Mouse (Mus musculus) MEL (cell line): ENCODE measurements around the gene Cdh16. TPM values are rescaled to one million over a fixed set of nuclear protein-coding genes. Genes with fewer than 3 reads are reported as not detected.

Experiments used
- DNase-seq: peaks from one replicate; pipeline ENCODE4 v3.0.0; 2011; ENCODE audit warnings: low read depth, low spot score
- H3K27ac ChIP-seq: 2 replicates; pipeline ENCODE4 v1.5.1; 2012; ENCODE audit warnings: low read depth, mild to moderate bottlenecking, control low read depth, low read length, moderate library complexity; ENCODE audit not compliant: control insufficient read depth
- H3K27me3 ChIP-seq, 2 experiments: fragments of 150-350 bp in 1 of 2; sonication (generic) in 1 of 2; 2 replicates each; pipeline ENCODE4 v1.6.1; 2012; ENCODE audit warnings: low read length in 2 of 2, mild to moderate bottlenecking in 2 of 2, improper control_type of control experiment in 1 of 2, moderate library complexity in 1 of 2; ENCODE audit not compliant: insufficient read depth in 2 of 2, control insufficient read depth in 1 of 2
- H3K36me3 ChIP-seq, 2 experiments: 2 replicates each; pipeline ENCODE4 v1.6.1; 2012 to 2014; ENCODE audit warnings: low read length in 2 of 2, improper control_type of control experiment in 1 of 2, inconsistent platforms in 1 of 2, mild to moderate bottlenecking in 1 of 2; ENCODE audit not compliant: insufficient read depth in 2 of 2, control insufficient read depth in 1 of 2
- H3K4me1 ChIP-seq, 2 experiments: fragments of 150-350 bp in 1 of 2; sonication (generic) in 1 of 2; 2 replicates each; pipeline ENCODE4 v1.6.1; 2012; ENCODE audit warnings: low read length in 2 of 2, improper control_type of control experiment in 1 of 2, mild to moderate bottlenecking in 1 of 2; ENCODE audit not compliant: insufficient read depth in 2 of 2, control insufficient read depth in 1 of 2
- H3K4me3 ChIP-seq, 2 experiments: fragments of 150-350 bp in 1 of 2; sonication (generic) in 1 of 2; 2 replicates each; pipeline ENCODE4 v1.5.1; 2012; ENCODE audit warnings: low read depth in 2 of 2, low read length in 2 of 2, mild to moderate bottlenecking in 2 of 2, moderate library complexity in 2 of 2, control low read depth in 1 of 2, improper control_type of control experiment in 1 of 2; ENCODE audit not compliant: control insufficient read depth in 1 of 2, insufficient read depth in 1 of 2
- H3K79me2 ChIP-seq: 2 replicates; pipeline ENCODE4 v1.6.1; 2012; ENCODE audit warnings: mild to moderate bottlenecking, low read length, moderate library complexity; ENCODE audit not compliant: control insufficient read depth, poor library complexity, insufficient read depth
- H3K9ac ChIP-seq: 2 replicates; pipeline ENCODE4 v1.6.1; 2012; ENCODE audit warnings: low read depth, mild to moderate bottlenecking, control low read depth, low read length, moderate library complexity; ENCODE audit not compliant: control insufficient read depth, poor library complexity, severe bottlenecking
- H3K9me3 ChIP-seq: fragments of 150-350 bp; sonication (generic); replicated peaks from 2 replicates; pipeline ENCODE4 v1.6.1; 2012; ENCODE audit warnings: mild to moderate bottlenecking, low read length, improper control_type of control experiment, moderate library complexity; ENCODE audit not compliant: insufficient read depth
- BHLHE40 ChIP-seq: IDR thresholded peaks from 2 replicates; pipeline ENCODE4 v1.6.1; 2012; ENCODE audit warnings: low read depth, mild to moderate bottlenecking, inconsistent platforms, low read length, improper control_type of control experiment, borderline replicate concordance
- CTCF ChIP-seq, 3 experiments: IDR thresholded peaks in 2 of 3; conservative IDR thresholded peaks in 1 of 3; 2 replicates each; pipeline ENCODE4 v1.5.1; 2011 to 2012; ENCODE audit warnings: low read length in 3 of 3, low read depth in 2 of 3, mild to moderate bottlenecking in 2 of 3, improper control_type of control experiment in 1 of 3, inconsistent platforms in 1 of 3, mixed read lengths in 1 of 3, moderate library complexity in 1 of 3; ENCODE audit not compliant: control insufficient read depth in 1 of 3, insufficient read depth in 1 of 3, poor library complexity in 1 of 3, severe bottlenecking in 1 of 3
- EP300 ChIP-seq, 2 experiments: IDR thresholded peaks; 2 replicates each; pipeline ENCODE4 v1.6.1; 2011; ENCODE audit warnings: improper control_type of control experiment in 2 of 2, low read length in 2 of 2, low read depth in 1 of 2, mild to moderate bottlenecking in 1 of 2
- GABPA ChIP-seq: IDR thresholded peaks from 2 replicates; pipeline ENCODE4 v1.6.1; 2012; ENCODE audit warnings: low read depth, mild to moderate bottlenecking, inconsistent platforms, low read length, improper control_type of control experiment, moderate library complexity
- GATA1 ChIP-seq: IDR thresholded peaks from 2 replicates; pipeline ENCODE4 v1.6.1; 2011; ENCODE audit warnings: low read depth, low read length, improper control_type of control experiment
- JUND ChIP-seq: IDR thresholded peaks from 2 replicates; pipeline ENCODE4 v1.6.1; 2011; ENCODE audit warnings: low read depth, mild to moderate bottlenecking, improper control_type of control experiment, low read length
- MAFK ChIP-seq: IDR thresholded peaks from 2 replicates; pipeline ENCODE4 v1.6.1; 2011; ENCODE audit warnings: low read depth, mild to moderate bottlenecking, low read length, improper control_type of control experiment, borderline replicate concordance
- MAX ChIP-seq: IDR thresholded peaks from 2 replicates; pipeline ENCODE4 v1.6.1; 2011; ENCODE audit warnings: low read length, improper control_type of control experiment
- MAZ ChIP-seq: IDR thresholded peaks from 2 replicates; pipeline ENCODE4 v1.6.1; 2012; ENCODE audit warnings: low read depth, mild to moderate bottlenecking, inconsistent platforms, low read length, improper control_type of control experiment
- MYB ChIP-seq: IDR thresholded peaks from 2 replicates; pipeline ENCODE4 v1.6.1; 2011; ENCODE audit warnings: mild to moderate bottlenecking, low read depth, low read length, improper control_type of control experiment
- MYC ChIP-seq: IDR thresholded peaks from 2 replicates; pipeline ENCODE4 v1.6.1; 2011; ENCODE audit warnings: low read depth, mild to moderate bottlenecking, low read length, improper control_type of control experiment, moderate library complexity
- NELFE ChIP-seq: IDR thresholded peaks from 2 replicates; pipeline ENCODE4 v1.6.1; 2011; ENCODE audit warnings: low read depth, low read length, improper control_type of control experiment
- POLR2AphosphoS2 ChIP-seq: IDR thresholded peaks from 2 replicates; pipeline ENCODE4 v1.6.1; 2011; ENCODE audit warnings: low read length, improper control_type of control experiment
- RAD21 ChIP-seq: IDR thresholded peaks from 2 replicates; pipeline ENCODE4 v1.6.1; 2011; ENCODE audit warnings: mild to moderate bottlenecking, low read depth, low read length, improper control_type of control experiment
- SMC3 ChIP-seq: IDR thresholded peaks from 2 replicates; pipeline ENCODE4 v1.6.1; 2011; ENCODE audit warnings: low read depth, low read length, improper control_type of control experiment
- TAL1 ChIP-seq: IDR thresholded peaks from 2 replicates; pipeline ENCODE4 v1.6.1; 2012; ENCODE audit warnings: mild to moderate bottlenecking, inconsistent platforms, low read length, moderate library complexity, mixed read lengths
- TCF12 ChIP-seq: IDR thresholded peaks from 2 replicates; pipeline ENCODE4 v1.6.1; 2014; ENCODE audit warnings: low read depth, mild to moderate bottlenecking, inconsistent platforms, low read length, improper control_type of control experiment, moderate library complexity
- USF1 ChIP-seq: IDR thresholded peaks from 2 replicates; pipeline ENCODE4 v1.6.1; 2014; ENCODE audit warnings: low read depth, mild to moderate bottlenecking, inconsistent platforms, low read length, improper control_type of control experiment, moderate library complexity
- ZC3H11A ChIP-seq: IDR thresholded peaks from 2 replicates; pipeline ENCODE4 v1.6.1; 2012; ENCODE audit warnings: low read depth, mild to moderate bottlenecking, inconsistent platforms, low read length, improper control_type of control experiment
- ZKSCAN1 ChIP-seq: IDR thresholded peaks from 2 replicates; pipeline ENCODE4 v1.6.1; 2012; ENCODE audit warnings: low read depth, mild to moderate bottlenecking, inconsistent platforms, low read length, improper control_type of control experiment, moderate library complexity
- polyA plus RNA-seq, 2 experiments: library from polyadenylated mRNA; stranded (reverse) in 1 of 2; unstranded in 1 of 2; fragments of >175 nt in 1 of 2; fragments of >200 nt in 1 of 2; gene quantifications; 2 replicates each; pipeline versions ENCODE4 v1.2.1 to v1.2.4; 2012; ENCODE audit warnings: low replicate concordance in 2 of 2, low read depth in 1 of 2; ENCODE audit not compliant: insufficient read length in 2 of 2, insufficient read depth in 1 of 2, missing spikeins in 1 of 2
- total RNA-seq: library from RNA; depleted of rRNA; stranded (reverse); fragments of 300-350 nt; gene quantifications from 2 replicates; pipeline ENCODE4 v1.2.3, GENCODE M21; 2012

Cdh16 gene
- total and polyA plus RNA-seq, 3 experiments: 0.45 TPM; not detected in 2

GRCm38 (mm10) chr8:104564633-104565456 is 59.4 kb downstream of the Cdh16 start (continued):
- TF ChIP-seq GABPA (no peak), NELFE (no peak), MAFK (no peak), MAX (no peak), RAD21 (peak; percentile 12), POLR2AphosphoS2 (no peak), BHLHE40 (0 out of 2 replicates have a peak, but pooled peaks have one; percentile 15), ZKSCAN1 (no peak), MYB (no peak), USF1 (no peak), SMC3 (peak; percentile 38), JUND (no peak), CTCF (IDR thresholded peaks at IDR 0.05 in 2 of 3, conservative IDR thresholded peaks at IDR 0.05 in 1 of 3; ENCODE audit: control insufficient read depth in 1 of 3, insufficient read depth in 1 of 3, low read depth in 2 of 3, low read length in 3 of 3, poor library complexity in 1 of 3, severe bottlenecking in 1 of 3) (peak; percentile 62 to 98 (median 98)), GATA1 (0 out of 2 replicates have a peak, but pooled peaks have one; percentile 31), ZC3H11A (no peak), EP300 (IDR thresholded peaks at IDR 0.05; ENCODE audit: low read depth in 1 of 2, low read length in 2 of 2) (peak in 1 of 2 experiments; percentile 21; a peak in 1 of 4 replicates), MAZ (peak; percentile 93), TCF12 (0 out of 2 replicates have a peak, but pooled peaks have one; percentile 10), MYC (no peak)

- H3K27me3 ChIP-seq: no peaks in the 10 kb centered on the region; a peak in 1 of 4 replicates
- no peak for TF ChIP-seq TCF12
- no peak for TF ChIP-seq BHLHE40
- TF ChIP-seq TAL1: no peak
- no peak for DNase-seq
- 0 out of 4 replicates have a peak, but pooled peaks cover 0 to 6% of the 10 kb centered on the region in 2 experiments for H3K4me1 ChIP-seq
- peaks cover 0 to 2% of the 10 kb centered on the region in 2 experiments; a peak in 2 of 4 replicates for H3K36me3 ChIP-seq
- no peak overlapping the region for H3K9ac ChIP-seq
- no peak overlapping the region for H3K4me3 ChIP-seq
- no peaks in the 10 kb centered on the region for H3K9me3 ChIP-seq
- no peaks in the 10 kb centered on the region for H3K79me2 ChIP-seq
- H3K27ac ChIP-seq: no peak overlapping the region
These were observed 63.5 kb downstream of the Cdh16 start for GRCm38 (mm10) chr8:104560731-104561130.
